ENCODE assay signal across 8 mouse cellular contexts in genomic region chr4:44557815-44558563, GRCm38 (mm10).
DNase-seq lines count a peak whose midpoint lies in the region; ATAC-seq and TF ChIP-seq lines count a peak whose summit lies in the region.

No protein-coding gene starts in this region.

- peaks cover 20% of the 10 kb centered on the region for H3K4me1 ChIP-seq in forebrain, embryonic 16.5 days (replicated peaks; ENCODE audit: control insufficient read depth, insufficient read depth, low read length)
- H3K4me1 ChIP-seq in intestine, embryonic 14.5 days (replicated peaks; ENCODE audit: control insufficient read depth, insufficient read depth, low read length): 0 out of 2 replicates have a peak, but pooled peaks cover 6% of the 10 kb centered on the region
- H3K4me1 ChIP-seq in limb, embryonic 13.5 days: peaks cover 11% of the 10 kb centered on the region
- peaks cover 4% of the 10 kb centered on the region for H3K4me1 ChIP-seq in midbrain, postnatal 0 days (ENCODE audit: insufficient read depth, low read length)

- peak overlapping the region; percentile 41 for H3K4me3 ChIP-seq in forebrain, embryonic 16.5 days (replicated peaks; ENCODE audit: low read length)
- peak overlapping the region; percentile 36 for H3K4me3 ChIP-seq in intestine, embryonic 14.5 days (ENCODE audit: low read depth, low read length)
- H3K4me3 ChIP-seq in limb, embryonic 13.5 days: peak overlapping the region; percentile 43
- peak overlapping the region; percentile 28 for H3K4me3 ChIP-seq in midbrain, postnatal 0 days (ENCODE audit: low read depth, low read length)

- 1% methylated on average over 36 of the region's 36 CpGs for WGBS in forebrain, embryonic 16.5 days
- 2% methylated on average over 36 of the region's 36 CpGs for WGBS in intestine, embryonic 14.5 days
- 2% methylated on average over 36 of the region's 36 CpGs for WGBS in limb, embryonic 13.5 days
- 5% methylated on average over 30 of the region's 36 CpGs for WGBS in midbrain, postnatal 0 days

- H3K4me2 ChIP-seq in forebrain, embryonic 16.5 days (ENCODE audit: low read length): peak overlapping the region; percentile 57
- H3K4me2 ChIP-seq in intestine, embryonic 14.5 days (ENCODE audit: low read length): peak overlapping the region; percentile 80
- H3K4me2 ChIP-seq in limb, embryonic 13.5 days (replicated peaks): peak overlapping the region; percentile 83
- peak overlapping the region; percentile 75 for H3K4me2 ChIP-seq in midbrain, postnatal 0 days (ENCODE audit: low read depth, low read length, poor library complexity, severe bottlenecking)

- peak; percentile 12 for DNase-seq in ovary, adult 18-20 months (ENCODE audit: low spot score)
- no peak for DNase-seq in ovary, postnatal 10 days (ENCODE audit: low spot score)
- peak; percentile 58 to 66 for DNase-seq in cerebellum, adult 18-20 months
- peak; percentile 91 for DNase-seq in intestine, embryonic 14.5 days (ENCODE audit: low spot score)
- DNase-seq in midbrain, postnatal 0 days (ENCODE audit: low spot score): peak; percentile 83

- H3K9ac ChIP-seq in forebrain, embryonic 16.5 days (replicated peaks; ENCODE audit: low read depth, low read length): peak overlapping the region; percentile 55
- H3K9ac ChIP-seq in intestine, embryonic 14.5 days (ENCODE audit: low read length): peak overlapping the region; percentile 49
- peak overlapping the region; percentile 69 for H3K9ac ChIP-seq in limb, embryonic 13.5 days
- H3K9ac ChIP-seq in midbrain, postnatal 0 days (replicated peaks; ENCODE audit: low read length, poor library complexity, severe bottlenecking): peak overlapping the region; percentile 63

- H3K27ac ChIP-seq in forebrain, embryonic 16.5 days (ENCODE audit: low read length): peak overlapping the region; percentile 79
- no peak overlapping the region for H3K27ac ChIP-seq in intestine, embryonic 14.5 days (ENCODE audit: low read depth)
- no peak overlapping the region for H3K27ac ChIP-seq in limb, embryonic 13.5 days
- H3K27ac ChIP-seq in midbrain, postnatal 0 days (ENCODE audit: low read depth, low read length): no peak overlapping the region

- ATAC-seq in forebrain, embryonic 16.5 days: peak; percentile 95
- peak; percentile 55; the same call in 1 of the 2 replicates for ATAC-seq in intestine, embryonic 14.5 days (replicated peaks; ENCODE audit: low FRiP score, low TSS enrichment, low read depth)
- peak; percentile 50 for ATAC-seq in limb, embryonic 13.5 days (ENCODE audit: low FRiP score, low read depth)
- peak; percentile 67 for ATAC-seq in midbrain, postnatal 0 days (ENCODE audit: low FRiP score)
- ATAC-seq in activated CD4-positive, CD25-positive, alpha-beta regulatory T cell, adult 4 months: no peak

- TF ChIP-seq CTCF in midbrain, postnatal 0 days (IDR thresholded peaks at IDR 0.05): peak; percentile 87

- peaks cover 8% of the 10 kb centered on the region for H3K27me3 ChIP-seq in forebrain, embryonic 16.5 days (replicated peaks; ENCODE audit: control insufficient read depth, insufficient read depth, low read length)
- H3K27me3 ChIP-seq in intestine, embryonic 14.5 days (replicated peaks; ENCODE audit: control insufficient read depth, insufficient read depth, low read length): peaks cover 9% of the 10 kb centered on the region; the same call in 1 of the 2 replicates
- peaks cover 50% of the 10 kb centered on the region for H3K27me3 ChIP-seq in limb, embryonic 13.5 days
- H3K27me3 ChIP-seq in midbrain, postnatal 0 days (ENCODE audit: insufficient read depth, low read length): no peaks in the 10 kb centered on the region

- H3K36me3 ChIP-seq in forebrain, embryonic 16.5 days (ENCODE audit: control insufficient read depth, insufficient read depth): no peaks in the 10 kb centered on the region
- H3K36me3 ChIP-seq in intestine, embryonic 14.5 days (ENCODE audit: control insufficient read depth, insufficient read depth, low read length): no peaks in the 10 kb centered on the region
- H3K36me3 ChIP-seq in limb, embryonic 13.5 days: no peaks in the 10 kb centered on the region
- H3K36me3 ChIP-seq in midbrain, postnatal 0 days (ENCODE audit: insufficient read depth, low read length): no peaks in the 10 kb centered on the region

- H3K9me3 ChIP-seq in forebrain, embryonic 16.5 days (ENCODE audit: control insufficient read depth, low read length): no peaks in the 10 kb centered on the region
- H3K9me3 ChIP-seq in intestine, embryonic 14.5 days (ENCODE audit: control insufficient read depth, low read length): no peaks in the 10 kb centered on the region
- no peaks in the 10 kb centered on the region for H3K9me3 ChIP-seq in limb, embryonic 13.5 days
- H3K9me3 ChIP-seq in midbrain, postnatal 0 days (ENCODE audit: low read length): no peaks in the 10 kb centered on the region
